Mouse (Mus musculus) midbrain, embryonic 12.5 days (tissue): ENCODE data around the gene Cacnb2. TPM values are rescaled to one million over a fixed set of nuclear protein-coding genes. Genes with fewer than 3 reads are reported as not detected.
A peak's percentile ranks its signal among the peaks of the same experiment; 100 is the strongest.

Source experiments
- ATAC-seq: fragments of 200-750 bp; cut with Nextera tagmentation; 2 replicates; pipeline ENCODE4 v1.8.0; 2017; ENCODE audit warnings: low read depth, moderate TSS enrichment, moderate library complexity; ENCODE audit not compliant: low FRiP score
- H3K27ac ChIP-seq: fragments of 300-500 bp; sonication (generic); replicated peaks from 2 replicates; pipeline ENCODE4 v1.5.1; 2016; ENCODE audit warnings: mild to moderate bottlenecking
- H3K27me3 ChIP-seq: fragments of 300-500 bp; sonication (generic); 2 replicates; pipeline ENCODE4 v1.6.1; 2016; ENCODE audit warnings: mild to moderate bottlenecking
- H3K36me3 ChIP-seq: fragments of 300-500 bp; sonication (generic); 2 replicates; pipeline ENCODE4 v1.6.1; 2016
- H3K4me1 ChIP-seq: fragments of 300-500 bp; sonication (generic); 2 replicates; pipeline ENCODE4 v1.6.1; 2016
- H3K4me2 ChIP-seq: fragments of 300-500 bp; sonication (generic); replicated peaks from 2 replicates; pipeline ENCODE4 v1.6.1; 2016; ENCODE audit warnings: mild to moderate bottlenecking, moderate library complexity
- H3K4me3 ChIP-seq: fragments of 300-500 bp; sonication (generic); 2 replicates; pipeline ENCODE4 v1.5.1; 2016; ENCODE audit warnings: mild to moderate bottlenecking
- H3K9ac ChIP-seq: fragments of 300-500 bp; sonication (generic); replicated peaks from 2 replicates; pipeline ENCODE4 v1.6.1; 2016; ENCODE audit warnings: mild to moderate bottlenecking, moderate library complexity
- H3K9me3 ChIP-seq: fragments of 300-500 bp; sonication (generic); 2 replicates; pipeline ENCODE4 v1.6.1; 2016; ENCODE audit warnings: mild to moderate bottlenecking
- WGBS: fragments of 180-500 bp; shearing (Covaris S2); methylation state at CpG from one replicate; pipeline ENCODE4 v1.1.7; 2016; 5-methylcytosine and 5-hydroxymethylcytosine counted together
- polyA plus RNA-seq: library from polyadenylated mRNA; unstranded; fragments of >200 nt; fragmentation: Nextera tagmentation; extraction: Ambion mirVana; gene quantifications from 2 replicates; pipeline ENCODE4 v1.2.1, GENCODE M21; 2016

The Cacnb2 gene
- polyA plus RNA-seq, 1 experiment from 2014 or later: 2.7 TPM

- WGBS: 23% methylated on average over 2 of the region's 2 CpGs
- no peaks in the 10 kb centered on the region for H3K36me3 ChIP-seq
- peaks cover 8% of the 10 kb centered on the region; the same call in 1 of the 2 replicates for H3K4me1 ChIP-seq
- H3K27ac ChIP-seq: no peak overlapping the region
- no peak overlapping the region; the same call in 1 of the 2 replicates for H3K4me2 ChIP-seq
- H3K9ac ChIP-seq: no peak overlapping the region
- peak; percentile 39; the same call in 1 of the 2 replicates for ATAC-seq
- no peaks in the 10 kb centered on the region for H3K9me3 ChIP-seq
- H3K27me3 ChIP-seq: no peaks in the 10 kb centered on the region
- no peak overlapping the region for H3K4me3 ChIP-seq
Observed at GRCm38 (mm10) chr2:14875121-14875520, 272.2 kb downstream of the Cacnb2 start.

GRCm38 (mm10) chr2:14875616-14876015 is 272.7 kb downstream of the Cacnb2 start:
- peaks cover 8% of the 10 kb centered on the region; the same call in 1 of the 2 replicates for H3K4me1 ChIP-seq
- no peaks in the 10 kb centered on the region for H3K27me3 ChIP-seq
- H3K4me2 ChIP-seq: 0 out of 2 replicates have a peak overlapping the region, but pooled peaks have one; percentile 2
- H3K4me3 ChIP-seq: no peak overlapping the region
- no peaks in the 10 kb centered on the region for H3K9me3 ChIP-seq
- H3K36me3 ChIP-seq: no peaks in the 10 kb centered on the region
- H3K9ac ChIP-seq: no peak overlapping the region
- H3K27ac ChIP-seq: 0 out of 2 replicates have a peak overlapping the region, but pooled peaks have one; percentile 12
- 23% methylated on average over 6 of the region's 6 CpGs for WGBS
- ATAC-seq: peak; percentile 81

GRCm38 (mm10) chr2:14878953-14879352 is 276.1 kb downstream of the Cacnb2 start:
- Histone ChIP-seq H3K27ac (no peak overlapping the region), H3K9ac (no peak overlapping the region), H3K4me3 (no peak overlapping the region), H3K4me1 (peaks cover 8% of the 10 kb centered on the region; the same call in 1 of the 2 replicates), H3K4me2 (no peak overlapping the region), H3K27me3 (no peaks in the 10 kb centered on the region), H3K9me3 (no peaks in the 10 kb centered on the region), H3K36me3 (no peaks in the 10 kb centered on the region)
- no peak for ATAC-seq

GRCm38 (mm10) chr2:14883460-14883859 is 280.6 kb downstream of the Cacnb2 start:
- H3K4me1 ChIP-seq: no peaks in the 10 kb centered on the region
- no peak overlapping the region for H3K4me2 ChIP-seq
- ATAC-seq: no peak
- H3K27ac ChIP-seq: no peak overlapping the region
- no peaks in the 10 kb centered on the region for H3K27me3 ChIP-seq
- no peaks in the 10 kb centered on the region for H3K9me3 ChIP-seq
- H3K36me3 ChIP-seq: no peaks in the 10 kb centered on the region
- no peak overlapping the region for H3K4me3 ChIP-seq
- 84% methylated on average over 3 of the region's 3 CpGs for WGBS
- H3K9ac ChIP-seq: no peak overlapping the region

GRCm38 (mm10) chr2:14888406-14889195 is 285.7 kb downstream of the Cacnb2 start:
- Histone ChIP-seq H3K9ac (no peak overlapping the region), H3K4me1 (no peaks in the 10 kb centered on the region), H3K27ac (no peak overlapping the region), H3K36me3 (no peaks in the 10 kb centered on the region), H3K4me2 (no peak overlapping the region), H3K27me3 (no peaks in the 10 kb centered on the region), H3K9me3 (no peaks in the 10 kb centered on the region), H3K4me3 (no peak overlapping the region)
- no peak for ATAC-seq
- 72% methylated on average over 4 of the region's 4 CpGs for WGBS

- H3K27me3 ChIP-seq: no peaks in the 10 kb centered on the region
- no peaks in the 10 kb centered on the region for H3K36me3 ChIP-seq
- WGBS: 18% methylated on average over 3 of the region's 3 CpGs
- no peaks in the 10 kb centered on the region for H3K9me3 ChIP-seq
- H3K27ac ChIP-seq: no peak overlapping the region
- no peak for ATAC-seq
- H3K4me1 ChIP-seq: peaks cover 13% of the 10 kb centered on the region
- no peak overlapping the region for H3K4me3 ChIP-seq
- no peak overlapping the region for H3K4me2 ChIP-seq
- no peak overlapping the region for H3K9ac ChIP-seq
Observed at GRCm38 (mm10) chr2:14903837-14904236, 300.9 kb downstream of the Cacnb2 start.

GRCm38 (mm10) chr2:14904865-14905264 is 302.0 kb downstream of the Cacnb2 start:
- Histone ChIP-seq H3K9ac (no peak overlapping the region), H3K27me3 (no peaks in the 10 kb centered on the region), H3K36me3 (no peaks in the 10 kb centered on the region), H3K4me2 (no peak overlapping the region), H3K4me3 (no peak overlapping the region), H3K4me1 (peaks cover 13% of the 10 kb centered on the region), H3K9me3 (no peaks in the 10 kb centered on the region), H3K27ac (no peak overlapping the region)
- 89% methylated on average over 2 of the region's 2 CpGs for WGBS
- ATAC-seq: no peak

- Histone ChIP-seq H3K4me2 (0 out of 2 replicates have a peak overlapping the region, but pooled peaks have one; percentile 17), H3K9ac (no peak overlapping the region), H3K4me1 (peaks cover 13% of the 10 kb centered on the region), H3K36me3 (no peaks in the 10 kb centered on the region), H3K27me3 (no peaks in the 10 kb centered on the region), H3K4me3 (no peak overlapping the region), H3K27ac (no peak overlapping the region), H3K9me3 (no peaks in the 10 kb centered on the region)
- WGBS: 15% methylated on average over 10 of the region's 10 CpGs
- peak; percentile 56 for ATAC-seq
Observed at GRCm38 (mm10) chr2:14907124-14907925, 304.4 kb downstream of the Cacnb2 start.

- H3K4me1 ChIP-seq: peaks cover 6% of the 10 kb centered on the region; the same call in 1 of the 2 replicates
- H3K27me3 ChIP-seq: no peaks in the 10 kb centered on the region
- no peak overlapping the region for H3K4me3 ChIP-seq
- peak; percentile 75 for ATAC-seq
- no peaks in the 10 kb centered on the region for H3K9me3 ChIP-seq
- 52% methylated on average over 3 of the region's 3 CpGs for WGBS
- no peak overlapping the region for H3K27ac ChIP-seq
- H3K4me2 ChIP-seq: no peak overlapping the region
- H3K36me3 ChIP-seq: no peaks in the 10 kb centered on the region
- H3K9ac ChIP-seq: no peak overlapping the region
Observed at GRCm38 (mm10) chr2:14917585-14918247, 314.8 kb downstream of the Cacnb2 start.

- H3K9me3 ChIP-seq: no peaks in the 10 kb centered on the region
- no peak overlapping the region for H3K4me2 ChIP-seq
- H3K9ac ChIP-seq: no peak overlapping the region
- 95% methylated on average over 3 of the region's 3 CpGs for WGBS
- no peaks in the 10 kb centered on the region for H3K36me3 ChIP-seq
- no peaks in the 10 kb centered on the region for H3K4me1 ChIP-seq
- no peak for ATAC-seq
- H3K27ac ChIP-seq: no peak overlapping the region
- no peak overlapping the region for H3K4me3 ChIP-seq
- H3K27me3 ChIP-seq: no peaks in the 10 kb centered on the region
Observed at GRCm38 (mm10) chr2:14929866-14930265, 327.0 kb downstream of the Cacnb2 start.

GRCm38 (mm10) chr2:14931968-14932367 is 329.1 kb downstream of the Cacnb2 start:
- H3K36me3 ChIP-seq: no peaks in the 10 kb centered on the region
- H3K27me3 ChIP-seq: no peaks in the 10 kb centered on the region
- no peak overlapping the region for H3K9ac ChIP-seq
- no peaks in the 10 kb centered on the region for H3K4me1 ChIP-seq
- H3K27ac ChIP-seq: no peak overlapping the region
- no peak overlapping the region for H3K4me3 ChIP-seq
- WGBS: 94% methylated on average over 2 of the region's 2 CpGs
- no peak overlapping the region for H3K4me2 ChIP-seq
- no peaks in the 10 kb centered on the region for H3K9me3 ChIP-seq
- no peak for ATAC-seq

- Histone ChIP-seq H3K9ac (no peak overlapping the region), H3K4me1 (no peaks in the 10 kb centered on the region), H3K9me3 (no peaks in the 10 kb centered on the region), H3K36me3 (no peaks in the 10 kb centered on the region), H3K27me3 (no peaks in the 10 kb centered on the region), H3K27ac (no peak overlapping the region), H3K4me2 (no peak overlapping the region), H3K4me3 (no peak overlapping the region)
- WGBS: 76% methylated on average over 8 of the region's 8 CpGs
- no peak for ATAC-seq
Observed at GRCm38 (mm10) chr2:14936492-14936891, 333.6 kb downstream of the Cacnb2 start.
